Mouse (Mus musculus): ENCODE measurements around the gene Sh2d6. TPM values are rescaled to one million over a fixed set of nuclear protein-coding genes. Genes with fewer than 3 reads are reported as not detected.

The Sh2d6 gene
- polyA plus RNA-seq, 1 experiment, result 6.5 TPM

DNA sequence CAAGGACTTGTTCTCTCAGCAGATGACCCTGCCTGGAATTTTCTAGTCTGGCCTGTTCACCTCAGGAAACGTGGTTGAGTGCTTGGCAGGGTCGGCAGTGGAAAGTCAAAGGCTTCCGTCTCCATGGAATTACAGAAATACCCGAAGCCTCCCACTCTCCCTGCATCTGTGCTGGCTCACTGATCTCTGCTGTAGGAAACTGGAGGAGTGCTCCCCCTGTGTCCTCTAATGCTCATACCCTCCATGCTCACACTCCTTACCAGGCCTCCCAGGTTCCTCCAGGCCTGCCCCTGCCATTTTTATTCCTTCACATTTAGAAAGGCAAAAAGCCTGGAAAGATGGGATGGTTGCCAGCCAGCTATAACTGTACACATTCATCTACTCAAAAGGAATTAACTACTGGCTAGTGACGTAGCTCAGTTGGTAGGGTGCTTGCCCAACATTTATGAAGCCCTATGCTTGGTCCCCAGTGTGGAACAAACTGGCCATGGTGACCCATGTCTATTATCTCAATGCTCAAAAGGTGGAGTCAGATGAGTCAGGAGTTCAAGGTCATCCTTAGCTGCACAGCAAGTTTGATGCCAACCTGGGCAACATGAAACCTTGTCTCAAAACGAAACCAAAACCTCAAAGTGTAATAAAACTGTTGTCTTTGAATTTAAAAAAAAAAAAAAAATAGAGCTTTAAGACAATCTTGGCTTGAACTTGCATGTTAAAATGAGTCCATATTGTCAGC, 10.7 kb downstream of the Sh2d6 start:
- H3K27me3 ChIP-seq (ENCODE audit: control insufficient read depth, insufficient read depth, low read length), result no peaks in the 10 kb centered on the region
- H3K36me3 ChIP-seq (ENCODE audit: control insufficient read depth, insufficient read depth, low read length), result no peaks in the 10 kb centered on the region
- H3K4me3 ChIP-seq (ENCODE audit: control insufficient read depth, insufficient read depth, low read length), result no peak overlapping the region
- WGBS, result 85% methylated on average over 6 of the region's 6 CpGs
- H3K4me1 ChIP-seq (replicated peaks; ENCODE audit: control insufficient read depth, insufficient read depth, low read length), result peaks cover 13% of the 10 kb centered on the region
- TF ChIP-seq POLR2A (IDR thresholded peaks at IDR 0.05; ENCODE audit: control insufficient read depth, extremely low read depth, insufficient read depth, low read length, poor library complexity) (no peak), CTCF (IDR thresholded peaks at IDR 0.05; ENCODE audit: borderline replicate concordance, control insufficient read depth, extremely low read depth, insufficient read depth, low read length, poor library complexity) (no peak)
- H3K27ac ChIP-seq (ENCODE audit: control insufficient read depth, insufficient read depth, low read length), result no peak overlapping the region
- no peak for DNase-seq

DNA sequence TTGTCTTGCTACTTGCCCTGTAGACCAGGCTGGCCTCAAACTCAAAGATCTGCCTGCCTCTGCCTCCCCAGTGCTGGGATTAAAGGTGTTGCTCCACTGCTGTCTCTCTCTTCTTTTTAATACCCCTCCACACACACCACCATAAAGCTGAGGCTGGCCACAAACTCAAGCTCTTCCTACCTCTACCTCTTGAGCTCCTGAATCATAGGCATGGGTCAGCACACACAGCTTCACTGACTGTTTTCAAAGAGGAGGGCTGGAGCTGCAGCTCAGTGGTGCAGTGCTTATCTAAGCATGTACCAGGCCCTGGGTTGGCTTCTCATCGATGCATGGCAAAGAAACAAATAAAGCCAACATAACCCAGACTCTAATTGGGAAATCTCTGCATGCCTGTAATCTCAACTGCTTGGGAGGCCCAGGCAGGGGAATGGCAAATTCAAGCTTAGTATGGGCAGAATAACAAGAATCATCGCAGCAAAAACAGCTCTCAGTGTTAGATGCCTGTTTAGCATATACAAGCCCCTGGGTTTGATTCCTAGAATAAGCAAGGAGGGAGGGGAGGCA, 11.6 kb downstream of the Sh2d6 start:
- WGBS, result 96% methylated on average over 2 of the region's 2 CpGs
- DNase-seq, result no peak

DNA sequence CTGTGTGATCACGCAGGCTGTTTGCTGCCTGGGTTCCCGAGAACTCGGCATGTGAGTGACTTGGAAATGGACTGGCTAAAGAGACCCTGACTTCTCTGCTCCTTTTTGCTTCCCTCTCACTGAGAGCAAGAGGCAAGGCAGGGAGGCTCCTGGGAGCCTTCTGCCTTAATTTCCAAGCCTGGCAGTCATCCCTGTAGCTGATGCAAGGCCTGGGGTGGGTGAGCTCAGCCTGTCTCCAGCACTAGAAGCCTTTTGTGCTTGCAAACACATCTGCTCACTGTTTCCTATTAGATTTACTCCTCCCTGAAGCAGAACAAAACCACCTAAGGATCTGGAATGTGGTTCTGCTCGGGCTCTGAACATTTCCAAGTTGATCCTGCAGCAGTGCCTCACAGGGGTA, 12.9 kb downstream of the Sh2d6 start:
- Histone ChIP-seq H3K4me3 (ENCODE audit: control insufficient read depth, insufficient read depth, low read length) (no peak overlapping the region), H3K36me3 (ENCODE audit: control insufficient read depth, insufficient read depth, low read length) (no peaks in the 10 kb centered on the region), H3K4me1 (replicated peaks; ENCODE audit: control insufficient read depth, insufficient read depth, low read length) (peaks cover 13% of the 10 kb centered on the region), H3K27ac (ENCODE audit: control insufficient read depth, insufficient read depth, low read length) (no peak overlapping the region), H3K27me3 (ENCODE audit: control insufficient read depth, insufficient read depth, low read length) (no peaks in the 10 kb centered on the region)
- DNase-seq, result no peak
- 86% methylated on average over 4 of the region's 4 CpGs for WGBS
- TF ChIP-seq POLR2A (IDR thresholded peaks at IDR 0.05; ENCODE audit: control insufficient read depth, extremely low read depth, insufficient read depth, low read length, poor library complexity), result no peak
- no peak for TF ChIP-seq CTCF (IDR thresholded peaks at IDR 0.05; ENCODE audit: borderline replicate concordance, control insufficient read depth, extremely low read depth, insufficient read depth, low read length, poor library complexity)

More for the DNA sequence above, 11.6 kb downstream of the Sh2d6 start:
- no peaks in the 10 kb centered on the region for H3K36me3 ChIP-seq (ENCODE audit: control insufficient read depth, insufficient read depth, low read length)
- H3K4me1 ChIP-seq (replicated peaks; ENCODE audit: control insufficient read depth, insufficient read depth, low read length), result peaks cover 13% of the 10 kb centered on the region
- no peak for TF ChIP-seq CTCF (IDR thresholded peaks at IDR 0.05; ENCODE audit: borderline replicate concordance, control insufficient read depth, extremely low read depth, insufficient read depth, low read length, poor library complexity)
- TF ChIP-seq POLR2A (IDR thresholded peaks at IDR 0.05; ENCODE audit: control insufficient read depth, extremely low read depth, insufficient read depth, low read length, poor library complexity), result no peak
- no peaks in the 10 kb centered on the region for H3K27me3 ChIP-seq (ENCODE audit: control insufficient read depth, insufficient read depth, low read length)
- no peak overlapping the region for H3K4me3 ChIP-seq (ENCODE audit: control insufficient read depth, insufficient read depth, low read length)
- no peak overlapping the region for H3K27ac ChIP-seq (ENCODE audit: control insufficient read depth, insufficient read depth, low read length)

DNA sequence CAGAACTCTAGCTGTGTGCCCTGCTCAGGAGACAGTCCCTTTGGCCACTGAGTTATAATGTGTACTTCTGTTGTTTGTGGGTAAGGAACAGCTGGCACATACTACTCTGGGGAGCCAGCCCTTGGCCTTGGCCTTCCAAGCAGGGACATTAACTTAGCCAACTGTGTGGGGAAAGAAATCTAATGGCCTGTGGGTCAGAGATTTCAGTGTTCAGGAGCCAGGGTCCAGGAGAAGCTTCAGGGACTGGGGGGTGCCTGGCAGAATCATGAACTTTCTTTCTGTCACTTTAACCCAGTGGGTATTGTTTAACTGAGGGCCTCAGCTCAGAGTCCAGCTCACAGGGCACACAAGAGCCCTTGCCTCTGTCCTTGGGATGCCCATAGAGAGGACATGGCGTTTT, 15.4 kb downstream of the Sh2d6 start:
- no peak overlapping the region for H3K27ac ChIP-seq (ENCODE audit: control insufficient read depth, insufficient read depth, low read length)
- WGBS, result 95% methylated on average over 1 of the region's 1 CpGs
- no peaks in the 10 kb centered on the region for H3K36me3 ChIP-seq (ENCODE audit: control insufficient read depth, insufficient read depth, low read length)
- DNase-seq, result no peak
- H3K4me1 ChIP-seq (replicated peaks; ENCODE audit: control insufficient read depth, insufficient read depth, low read length), result no peaks in the 10 kb centered on the region
- TF ChIP-seq CTCF (IDR thresholded peaks at IDR 0.05; ENCODE audit: borderline replicate concordance, control insufficient read depth, extremely low read depth, insufficient read depth, low read length, poor library complexity), result no peak
- TF ChIP-seq POLR2A (IDR thresholded peaks at IDR 0.05; ENCODE audit: control insufficient read depth, extremely low read depth, insufficient read depth, low read length, poor library complexity), result no peak
- no peak overlapping the region for H3K4me3 ChIP-seq (ENCODE audit: control insufficient read depth, insufficient read depth, low read length)
- no peaks in the 10 kb centered on the region for H3K27me3 ChIP-seq (ENCODE audit: control insufficient read depth, insufficient read depth, low read length)

DNA sequence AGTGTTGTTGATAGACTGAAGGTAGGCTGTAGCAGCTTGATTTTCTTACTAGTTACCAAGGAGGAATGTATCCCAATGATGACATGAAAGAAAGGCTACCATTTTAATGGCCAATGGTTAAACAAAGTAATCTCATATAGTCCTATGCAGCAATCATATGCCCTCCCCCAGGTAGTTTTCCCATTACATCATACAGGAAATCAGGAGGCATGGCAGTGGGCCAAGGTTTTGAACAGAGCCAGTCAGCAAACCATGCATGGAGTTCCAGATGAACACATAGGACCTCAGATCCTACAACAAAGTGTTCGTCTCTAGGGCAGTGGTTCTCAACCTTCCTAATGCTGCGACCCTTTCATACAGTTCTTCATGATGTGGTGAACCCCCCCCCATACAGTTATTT, 17.6 kb downstream of the Sh2d6 start:
- no peak for DNase-seq
- no peaks in the 10 kb centered on the region for H3K27me3 ChIP-seq (ENCODE audit: control insufficient read depth, insufficient read depth, low read length)
- no peak overlapping the region for H3K4me3 ChIP-seq (ENCODE audit: control insufficient read depth, insufficient read depth, low read length)
- 87% methylated on average over 2 of the region's 2 CpGs for WGBS
- no peaks in the 10 kb centered on the region for H3K36me3 ChIP-seq (ENCODE audit: control insufficient read depth, insufficient read depth, low read length)
- no peaks in the 10 kb centered on the region for H3K4me1 ChIP-seq (replicated peaks; ENCODE audit: control insufficient read depth, insufficient read depth, low read length)
- H3K27ac ChIP-seq (ENCODE audit: control insufficient read depth, insufficient read depth, low read length), result no peak overlapping the region
- TF ChIP-seq CTCF (IDR thresholded peaks at IDR 0.05; ENCODE audit: borderline replicate concordance, control insufficient read depth, extremely low read depth, insufficient read depth, low read length, poor library complexity), result no peak
- no peak for TF ChIP-seq POLR2A (IDR thresholded peaks at IDR 0.05; ENCODE audit: control insufficient read depth, extremely low read depth, insufficient read depth, low read length, poor library complexity)

DNA sequence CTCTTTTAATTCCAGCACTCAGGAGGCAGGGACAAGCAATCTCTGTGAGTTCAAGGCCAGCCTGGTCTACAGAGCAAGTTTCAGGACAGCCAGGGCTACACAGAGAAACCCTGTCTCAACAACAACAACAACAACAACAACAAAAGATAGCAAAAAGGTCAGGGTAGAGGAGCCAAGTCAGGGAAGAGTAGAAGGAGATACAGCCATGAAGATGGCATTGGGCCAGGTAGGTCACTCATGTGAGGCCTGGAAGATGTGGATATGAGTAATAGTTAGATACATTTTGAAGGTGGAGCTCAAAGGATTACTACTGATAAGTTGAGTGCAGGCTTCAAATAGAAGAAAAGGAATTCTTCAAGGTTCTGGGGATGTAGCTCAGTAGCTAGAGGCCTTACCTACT, 18.2 kb downstream of the Sh2d6 start:
- Histone ChIP-seq H3K4me3 (ENCODE audit: control insufficient read depth, insufficient read depth, low read length) (no peak overlapping the region), H3K36me3 (ENCODE audit: control insufficient read depth, insufficient read depth, low read length) (no peaks in the 10 kb centered on the region), H3K4me1 (replicated peaks; ENCODE audit: control insufficient read depth, insufficient read depth, low read length) (no peaks in the 10 kb centered on the region), H3K27me3 (ENCODE audit: control insufficient read depth, insufficient read depth, low read length) (no peaks in the 10 kb centered on the region), H3K27ac (ENCODE audit: control insufficient read depth, insufficient read depth, low read length) (no peak overlapping the region)
- no peak for TF ChIP-seq CTCF (IDR thresholded peaks at IDR 0.05; ENCODE audit: borderline replicate concordance, control insufficient read depth, extremely low read depth, insufficient read depth, low read length, poor library complexity)
- TF ChIP-seq POLR2A (IDR thresholded peaks at IDR 0.05; ENCODE audit: control insufficient read depth, extremely low read depth, insufficient read depth, low read length, poor library complexity), result no peak
- DNase-seq, result no peak

All from thymus, adult 2 months (tissue).